8 mouse cellular contexts compared by ENCODE assay signal in the genomic region with DNA sequence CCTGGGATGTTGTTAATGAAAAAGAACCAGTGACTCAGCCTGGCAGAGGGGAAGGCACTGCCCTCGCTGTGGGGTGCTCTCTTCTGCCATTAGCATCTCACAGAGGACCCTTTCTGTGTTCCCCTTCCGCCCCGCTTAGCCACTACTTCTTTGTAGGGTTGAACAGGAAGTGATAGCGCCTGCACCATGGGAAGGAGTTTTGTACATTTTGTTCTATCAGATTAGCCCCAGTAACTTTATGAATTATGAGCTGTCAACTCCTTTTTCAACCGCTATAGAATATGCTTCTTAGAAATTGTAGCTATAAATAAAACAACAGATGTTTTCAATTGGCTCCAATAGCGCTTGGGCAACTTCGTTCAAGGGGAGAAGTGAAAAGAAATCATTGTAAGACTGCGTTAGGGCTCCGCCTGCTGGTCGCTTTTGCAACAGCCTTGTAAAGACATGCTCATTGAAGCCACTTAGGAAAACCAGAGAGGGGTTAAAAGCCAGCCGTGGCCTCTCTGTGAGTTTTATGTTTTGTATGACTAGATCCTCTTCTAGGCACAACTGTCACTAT. TPM values are rescaled to one million over a fixed set of nuclear protein-coding genes. Genes with fewer than 3 reads are reported as not detected.
A peak's percentile ranks its signal among the peaks of the same experiment; 100 is the strongest.
DNase-seq lines count a peak whose midpoint lies in the region; ATAC-seq and TF ChIP-seq lines count a peak whose summit lies in the region.

No protein-coding gene starts in this region.

- H3K27ac ChIP-seq in heart, embryonic 14.5 days (replicated peaks in 1 of 2; ENCODE audit: control insufficient read depth in 1 of 2, insufficient read depth in 1 of 2, low read depth in 2 of 2, low read length in 2 of 2) = peak overlapping the region; percentile 45 to 54; a peak in 2 of 4 replicates
- peak overlapping the region; percentile 29; the same call in 1 of the 2 replicates for H3K27ac ChIP-seq in liver, embryonic 15.5 days (replicated peaks)
- no peak overlapping the region for H3K27ac ChIP-seq in neural tube, embryonic 13.5 days (replicated peaks)

- no peaks in the 10 kb centered on the region for H3K36me3 ChIP-seq in E14TG2a.4 (ENCODE audit: insufficient read depth, low read length)
- no peaks in the 10 kb centered on the region for H3K36me3 ChIP-seq in heart, embryonic 14.5 days (ENCODE audit: control insufficient read depth, insufficient read depth, low read length)
- H3K36me3 ChIP-seq in liver, embryonic 15.5 days (replicated peaks) = no peaks in the 10 kb centered on the region
- H3K36me3 ChIP-seq in neural tube, embryonic 13.5 days = no peaks in the 10 kb centered on the region

- H3K9me3 ChIP-seq in E14TG2a.4 (ENCODE audit: low read length) = no peaks in the 10 kb centered on the region
- no peaks in the 10 kb centered on the region for H3K9me3 ChIP-seq in heart, embryonic 14.5 days (ENCODE audit: control insufficient read depth, low read length)
- no peaks in the 10 kb centered on the region for H3K9me3 ChIP-seq in liver, embryonic 15.5 days (replicated peaks)
- no peaks in the 10 kb centered on the region for H3K9me3 ChIP-seq in neural tube, embryonic 13.5 days

- DNase-seq in c-Kit-negative CD71-positive TER-119-positive erythroid progenitor cells, embryonic 14.5 days (ENCODE audit: low read depth, low spot score) = peak; percentile 59
- peak; percentile 86 for DNase-seq in fibroblast of lung, adult 2 months (ENCODE audit: low read depth)
- peak; percentile 91 for DNase-seq in kidney, postnatal 10 days
- peak; percentile 87 for DNase-seq in testis, postnatal 10 days (ENCODE audit: low spot score)

- peak overlapping the region; percentile 31; the same call in 1 of the 2 replicates for H3K9ac ChIP-seq in heart, embryonic 14.5 days (ENCODE audit: low read length)
- H3K9ac ChIP-seq in liver, embryonic 15.5 days = no peak overlapping the region
- H3K9ac ChIP-seq in neural tube, embryonic 13.5 days = no peak overlapping the region

- peak overlapping the region; percentile 64 for H3K4me2 ChIP-seq in heart, embryonic 14.5 days (ENCODE audit: low read length)
- H3K4me2 ChIP-seq in liver, embryonic 15.5 days = peak overlapping the region; percentile 50
- peak overlapping the region; percentile 44 for H3K4me2 ChIP-seq in neural tube, embryonic 13.5 days

- H3K27me3 ChIP-seq in E14TG2a.4 (ENCODE audit: insufficient read depth, low read length) = no peaks in the 10 kb centered on the region
- no peaks in the 10 kb centered on the region for H3K27me3 ChIP-seq in heart, embryonic 14.5 days (ENCODE audit: control insufficient read depth, insufficient read depth, low read length)
- no peaks in the 10 kb centered on the region for H3K27me3 ChIP-seq in liver, embryonic 15.5 days
- no peaks in the 10 kb centered on the region for H3K27me3 ChIP-seq in neural tube, embryonic 13.5 days

- TF ChIP-seq CTCF in E14TG2a.4 (conservative IDR thresholded peaks at IDR 0.05; ENCODE audit: low read length) = peak; percentile 90

- no peak for ATAC-seq in heart, embryonic 14.5 days (ENCODE audit: insufficient number of reproducible peaks, insufficient read depth, low FRiP score, low read depth)
- ATAC-seq in liver, embryonic 15.5 days (ENCODE audit: insufficient read depth) = no peak; the same call in 1 of the 2 replicates
- peak; percentile 33 for ATAC-seq in neural tube, embryonic 13.5 days (ENCODE audit: low read depth)

- 11% methylated on average over 11 of the region's 11 CpGs for WGBS in heart, embryonic 14.5 days
- 5% methylated on average over 11 of the region's 11 CpGs for WGBS in liver, embryonic 15.5 days (ENCODE audit: insufficient replicate concordance)
- 2% methylated on average over 11 of the region's 11 CpGs for WGBS in neural tube, embryonic 13.5 days

- peak overlapping the region; percentile 51 for H3K4me3 ChIP-seq in E14TG2a.4 (replicated peaks; ENCODE audit: low read length)
- H3K4me3 ChIP-seq in heart, embryonic 14.5 days (ENCODE audit: control insufficient read depth in 1 of 2, insufficient read depth in 1 of 2, low read depth in 1 of 2, low read length in 2 of 2) = peak overlapping the region in 1 of 2 experiments; percentile 19; a peak in 1 of 4 replicates
- peak overlapping the region; percentile 29 for H3K4me3 ChIP-seq in liver, embryonic 15.5 days (replicated peaks)
- peak overlapping the region; percentile 10; the same call in 1 of the 2 replicates for H3K4me3 ChIP-seq in neural tube, embryonic 13.5 days

- H3K4me1 ChIP-seq in E14TG2a.4 (replicated peaks; ENCODE audit: low read depth, low read length) = peaks cover 25% of the 10 kb centered on the region
- H3K4me1 ChIP-seq in heart, embryonic 14.5 days (ENCODE audit: control insufficient read depth in 2 of 2, insufficient read depth in 2 of 2, low read length in 2 of 2) = peaks cover 10 to 29% of the 10 kb centered on the region in 2 experiments
- peaks cover 14% of the 10 kb centered on the region for H3K4me1 ChIP-seq in liver, embryonic 15.5 days (replicated peaks)
- H3K4me1 ChIP-seq in neural tube, embryonic 13.5 days (replicated peaks) = peaks cover 12% of the 10 kb centered on the region

RNA-seq across cellular contexts. Expression of a gene that starts 48.6 kb away (rescaled TPM):
- 23.2 and 26.2 TPM in 2 replicates for polyA plus RNA-seq in heart, embryonic 14.5 days (2014; fragmentation: Nextera tagmentation; extraction: Ambion mirVana)
- 20.3 and 22.6 TPM in 2 replicates for polyA plus RNA-seq in liver, embryonic 15.5 days (2015; fragmentation: Nextera tagmentation; extraction: Ambion mirVana)
- polyA plus RNA-seq in neural tube, embryonic 13.5 days (2015; fragmentation: Nextera tagmentation; extraction: Ambion mirVana) = 47.9 and 57.3 TPM in 2 replicates
